Mouse (Mus musculus) right cerebral cortex, postnatal 10 days (tissue): ENCODE data around the gene Olfr1415.
"Not testable (repeated sequence)": the region's sequence is repeated elsewhere in the genome, so short reads cannot be mapped to it uniquely, and the experiment has no call there.

Experiments
- DNase-seq, 2 experiments: peaks; one replicate each; pipeline ENCODE4 v3.0.0; 2021; ENCODE audit warnings: low spot score in 2 of 2

The Olfr1415 gene

DNA sequence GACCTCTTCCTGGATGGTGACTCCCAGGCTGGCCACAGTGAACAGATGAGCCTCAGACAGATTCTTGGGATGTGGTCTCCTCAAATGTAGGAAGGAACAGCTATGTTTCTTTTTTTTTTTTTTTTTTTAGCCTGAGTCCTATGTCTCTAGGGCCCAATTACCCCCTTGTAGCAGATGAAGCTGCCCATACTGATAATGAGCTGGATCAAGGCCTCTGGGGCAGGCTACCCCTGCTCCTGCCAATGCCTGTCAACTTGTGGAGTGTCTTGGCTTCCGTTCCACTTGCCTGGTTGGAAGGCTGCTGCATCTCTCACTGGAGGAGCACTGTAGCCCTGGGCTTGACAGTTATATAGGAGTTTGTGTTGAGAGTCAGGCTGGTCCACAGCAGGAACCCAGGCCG lies at the start of gene Olfr1415:
Olfr1415 (minus strand) TSS at position 101 of the 400 bp plus-strand sequence.
- DNase-seq = no peak

DNA sequence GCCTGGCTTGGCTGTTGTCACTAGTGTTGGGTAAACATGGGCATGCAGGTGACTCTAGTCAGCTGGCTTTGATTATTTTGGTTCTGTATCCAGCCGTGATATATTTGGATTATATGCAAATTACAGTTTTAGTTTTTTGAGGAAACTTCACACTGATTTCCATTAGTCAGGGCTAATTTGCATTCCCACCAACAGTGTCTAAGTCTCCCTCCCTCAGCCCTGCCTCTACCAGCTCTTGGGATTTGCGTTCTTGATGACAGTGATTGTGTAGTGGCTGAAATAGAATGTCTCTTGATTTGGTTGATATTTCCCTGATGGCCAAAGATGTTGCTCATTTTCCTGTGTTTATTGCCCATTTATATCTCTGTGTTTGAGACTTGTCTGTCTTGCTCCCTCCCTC lies 43.2 kb upstream of the Olfr1415 start:
- DNase-seq = no peak

DNA sequence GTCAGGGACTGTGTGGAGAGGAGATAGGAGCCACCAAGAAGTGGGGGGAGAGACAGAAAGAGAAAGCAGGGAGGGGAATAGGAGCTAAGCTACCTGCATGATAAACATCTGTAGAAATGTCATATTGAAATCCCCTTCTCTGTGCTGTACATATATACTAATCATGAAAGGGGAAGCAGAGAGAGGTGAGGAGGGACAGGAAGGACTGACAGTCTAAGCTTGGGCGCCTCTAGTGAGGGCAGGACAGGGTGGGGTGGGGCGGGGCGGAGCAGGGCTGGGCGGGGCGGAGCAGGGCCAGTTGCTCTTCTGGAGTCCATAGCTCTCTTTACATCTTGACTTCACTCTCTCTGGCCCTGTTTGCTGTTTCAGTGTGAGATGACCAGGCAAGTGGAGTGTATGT lies 41.1 kb upstream of the Olfr1415 start:
- no peak for DNase-seq

DNA sequence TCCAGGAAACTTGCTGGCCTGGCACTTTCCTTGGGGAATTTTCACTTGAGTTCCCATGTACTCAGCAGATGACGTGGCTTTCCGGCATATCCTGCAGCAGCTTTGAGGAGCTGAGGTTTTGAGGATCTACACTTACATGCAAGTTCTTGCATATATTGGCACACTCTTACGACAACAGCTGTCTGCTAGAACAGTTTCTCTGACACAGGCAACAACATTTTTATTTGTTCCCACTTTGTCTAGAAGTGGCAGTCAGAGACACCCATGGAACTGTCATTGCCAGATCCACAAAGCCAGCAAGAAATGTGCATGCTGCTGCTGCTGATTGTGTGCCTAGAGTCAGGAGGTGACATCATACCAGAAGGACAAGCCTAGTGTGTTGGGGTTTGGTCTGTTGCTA lies 27.9 kb upstream of the Olfr1415 start:
- DNase-seq = no peak

DNA sequence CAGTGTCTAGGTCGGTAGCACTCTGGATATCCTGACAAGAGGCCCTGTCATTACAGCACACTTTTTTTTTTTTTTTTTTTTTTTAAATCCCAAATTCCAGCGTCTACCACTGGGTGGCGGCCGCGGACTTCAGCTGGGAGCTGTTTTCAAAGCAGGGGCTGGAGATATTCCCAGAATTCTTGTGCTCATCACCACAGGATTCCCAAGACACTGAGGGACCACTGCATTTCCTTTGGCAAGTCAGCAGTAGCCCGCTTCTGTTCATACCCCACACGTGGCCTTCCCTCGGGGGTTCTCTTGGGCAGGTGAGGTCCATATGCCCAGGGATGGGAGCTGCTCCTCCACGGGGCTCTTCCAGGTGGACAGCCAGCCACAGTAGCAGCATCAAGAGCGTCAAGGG lies 25.5 kb upstream of the Olfr1415 start:
- DNase-seq = peak; percentile 55 to 69

DNA sequence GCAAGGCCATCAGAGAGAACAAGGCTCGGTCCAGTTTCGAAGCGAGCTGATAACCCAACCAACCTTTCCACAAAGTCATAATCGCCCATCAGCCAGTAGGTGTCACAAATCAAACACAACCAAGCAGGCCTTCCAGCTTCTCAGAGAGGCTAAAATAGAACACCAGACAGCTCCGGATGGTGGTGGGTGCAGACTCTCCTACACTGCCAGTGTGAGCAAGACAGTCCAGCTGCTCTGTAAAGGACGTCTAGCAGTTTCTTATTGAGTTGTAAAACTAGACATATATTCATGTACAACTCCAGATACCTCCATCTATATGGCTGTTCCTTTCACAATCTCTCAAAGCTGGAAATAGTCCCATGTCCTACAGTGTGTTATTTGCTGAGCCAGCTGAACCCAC lies 23.1 kb upstream of the Olfr1415 start:
- DNase-seq = peak; percentile 46 to 70

DNA sequence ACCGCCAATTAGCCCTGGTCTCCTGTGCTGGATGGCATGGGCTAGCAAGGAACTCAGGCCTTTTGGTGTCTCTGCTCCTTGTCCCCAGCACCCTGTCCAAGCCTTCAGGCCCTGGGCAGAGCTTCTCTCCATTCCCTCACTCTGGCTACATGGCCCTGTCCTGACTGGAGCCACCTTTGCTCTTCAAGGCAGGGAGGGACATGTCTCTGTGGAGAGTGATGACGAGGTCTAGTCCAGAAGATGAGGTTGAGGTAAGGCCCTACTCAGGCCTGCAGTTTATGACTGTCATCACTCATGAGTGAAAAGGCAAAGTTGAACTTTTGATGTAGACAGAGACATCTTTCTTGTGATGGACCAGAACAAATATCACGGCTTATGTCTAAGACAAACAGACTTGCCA lies 22.7 kb upstream of the Olfr1415 start, which contains the start of gene Olfr1414:
Olfr1414 (minus strand) TSS at position 101 of the 400 bp plus-strand sequence.
- DNase-seq = no peak

DNA sequence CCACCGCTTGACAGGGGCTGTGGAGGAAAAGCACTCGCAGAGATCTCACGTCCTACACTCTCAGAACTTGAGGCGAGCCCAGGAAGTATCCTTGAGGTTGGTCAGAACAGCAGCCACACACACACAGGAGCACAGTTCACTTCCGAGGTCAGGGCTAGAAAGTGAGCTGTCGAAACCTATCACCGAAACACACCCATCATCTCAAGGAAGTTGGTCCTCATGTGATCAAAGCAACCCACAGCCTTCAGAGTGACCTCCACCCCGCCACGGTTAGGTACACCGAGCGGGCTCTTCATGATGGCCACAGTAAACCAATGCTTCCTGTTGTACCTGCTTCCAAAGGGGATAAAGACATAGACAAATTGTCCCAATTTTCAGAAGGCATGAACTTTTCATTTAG lies 19.5 kb upstream of the Olfr1415 start:
- DNase-seq = no peak

DNA sequence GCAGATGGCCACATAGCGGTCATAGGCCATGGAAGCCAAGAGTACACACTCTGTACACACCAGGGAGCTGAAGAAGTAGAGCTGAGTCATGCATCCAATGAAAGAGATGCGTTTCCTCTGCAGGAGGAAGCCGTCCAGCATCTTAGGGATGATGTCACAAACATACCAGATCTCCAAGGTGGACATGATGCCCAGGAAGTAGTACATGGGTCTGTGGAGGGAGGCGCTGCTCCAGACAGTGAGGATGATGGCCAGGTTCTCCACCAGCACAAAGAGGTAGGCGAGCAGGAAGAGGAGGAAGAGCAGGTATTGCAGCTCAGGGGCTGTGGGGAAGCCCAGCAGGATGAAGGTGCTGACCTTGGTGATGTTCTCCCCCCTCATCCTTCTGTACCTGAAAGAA lies 15.7 kb upstream of the Olfr1415 start:
- DNase-seq = not testable (repeated sequence)

DNA sequence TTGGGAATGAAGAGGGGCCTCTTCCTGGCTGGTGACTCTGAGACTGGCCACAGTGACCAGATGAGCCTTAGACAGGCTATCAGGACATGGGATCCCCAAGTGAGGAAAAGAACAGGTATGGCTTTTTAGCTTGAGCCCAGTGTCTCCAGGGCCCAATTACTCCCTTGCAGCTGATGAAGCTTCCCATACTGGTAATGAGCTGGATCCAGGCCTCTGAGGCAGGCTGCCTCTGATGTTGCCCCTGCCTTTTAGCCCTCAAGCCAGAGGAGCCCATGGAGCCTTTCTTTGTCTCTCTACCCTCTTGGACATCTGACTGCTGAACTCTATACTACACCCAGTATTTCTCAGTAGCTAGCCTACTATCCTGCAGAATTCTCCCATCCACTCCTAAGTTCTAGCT lies 10.9 kb downstream of the Olfr1415 start, which contains the start of gene Olfr1416:
Olfr1416 (minus strand) TSS at position 101 of the 400 bp plus-strand sequence.
- DNase-seq = no peak

DNA sequence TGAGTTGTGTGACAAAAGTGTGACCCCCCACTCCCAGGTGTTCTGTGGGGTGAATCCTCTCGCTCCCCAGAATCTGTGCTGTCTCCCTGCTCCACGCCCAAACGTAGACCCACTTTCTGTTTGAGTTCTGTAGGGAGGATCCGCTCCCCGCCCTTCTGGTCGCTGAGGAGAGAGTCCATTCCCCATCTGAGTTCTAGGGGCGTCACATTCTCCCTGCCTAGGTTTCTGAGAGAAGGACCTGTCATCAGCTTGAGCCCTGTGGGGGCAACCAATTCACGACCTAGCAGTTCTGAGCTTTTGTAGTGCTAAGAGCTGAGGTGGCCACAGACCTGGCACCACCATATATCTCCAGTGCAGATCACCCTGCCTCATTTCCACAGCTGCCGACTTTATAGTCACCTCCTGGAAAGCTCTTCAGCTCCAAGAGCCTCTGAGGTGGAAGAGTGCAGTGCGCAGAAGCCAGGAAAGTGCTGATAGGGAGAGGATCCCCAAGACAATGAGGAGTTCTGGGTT lies 21.8 kb downstream of the Olfr1415 start:
- DNase-seq = no peak

DNA sequence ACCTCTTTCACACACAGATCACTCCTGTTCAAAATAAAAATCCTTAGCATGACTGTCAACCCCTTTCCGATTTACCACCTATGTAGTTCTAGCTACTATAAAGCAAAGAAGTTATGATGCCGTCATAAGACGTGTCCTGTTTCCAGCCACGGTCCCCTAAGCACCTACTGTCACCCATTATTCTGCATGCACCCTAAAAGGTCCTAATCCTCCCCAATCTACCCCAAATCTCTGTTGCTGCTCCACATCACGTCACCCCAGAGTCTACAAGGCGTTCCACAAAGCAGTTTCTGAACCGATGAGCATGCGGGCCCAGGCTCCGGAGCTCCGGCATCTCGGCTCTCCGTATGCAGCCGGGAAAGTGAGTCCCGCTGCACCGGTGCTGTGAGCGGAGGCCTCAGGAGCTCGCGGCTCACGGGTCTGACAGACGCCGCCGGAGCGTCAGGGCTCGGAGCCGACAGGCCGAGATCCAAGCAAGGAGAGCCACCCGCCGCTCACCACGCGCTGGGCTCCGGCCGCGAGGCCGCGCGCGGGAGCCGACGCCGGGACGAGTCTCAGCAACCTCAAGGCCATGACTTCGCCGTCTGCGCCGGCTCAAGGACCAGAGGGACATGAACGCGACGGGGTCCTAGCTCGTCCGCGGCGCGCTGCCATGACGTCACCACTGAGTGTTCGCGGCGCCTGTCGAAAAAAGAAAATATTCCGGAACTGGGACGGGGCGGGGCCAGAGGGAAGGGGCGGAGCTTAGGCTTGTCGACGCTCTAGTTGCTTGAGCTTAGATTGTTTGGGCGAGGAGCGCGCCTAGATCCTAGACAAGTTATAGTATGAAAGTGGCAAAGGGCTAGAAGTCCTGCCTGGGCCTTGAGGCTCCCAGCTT lies 22.5 kb downstream of the Olfr1415 start, which contains the start of gene Ndufa10:
Ndufa10 (minus strand) TSS at position 696 of the 877 bp plus-strand sequence.
- DNase-seq = peak; percentile 93 to 95

DNA sequence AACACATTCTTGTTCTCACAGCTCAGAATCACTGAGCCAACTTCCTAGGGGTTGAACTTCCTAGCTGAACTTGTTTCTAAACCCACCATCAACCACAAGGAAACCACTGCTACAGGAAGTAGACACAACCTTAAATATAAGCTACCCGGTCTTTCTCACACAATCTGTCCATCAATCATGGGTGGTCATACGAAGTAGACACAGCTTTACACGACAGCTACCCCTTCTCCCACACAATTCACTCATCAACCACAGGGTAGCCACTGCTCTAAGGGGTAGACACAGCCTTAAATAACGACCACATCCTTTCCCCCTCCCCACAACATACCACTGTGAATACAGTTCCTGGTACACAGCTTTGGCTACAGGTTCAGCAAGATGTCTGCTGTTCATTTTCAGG lies 27.0 kb downstream of the Olfr1415 start:
- no peak for DNase-seq

DNA sequence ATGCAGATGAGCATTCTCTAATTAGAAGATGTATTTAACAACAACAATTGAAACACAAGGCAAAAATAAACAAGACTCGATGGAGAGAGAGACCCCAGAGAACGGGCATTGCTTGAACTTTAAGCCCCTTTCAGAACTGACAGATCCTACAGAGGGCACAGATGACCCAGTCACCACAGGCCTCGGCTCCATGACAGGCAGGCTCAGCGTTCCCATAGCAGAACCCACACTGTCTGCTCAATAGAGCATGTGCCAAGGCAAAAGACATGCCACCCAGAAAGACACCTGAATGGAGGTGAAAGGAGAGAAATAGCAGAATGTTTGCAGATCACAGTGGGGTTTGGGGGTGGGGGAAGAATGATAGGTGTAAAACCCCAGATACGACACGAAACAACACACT lies 37.5 kb downstream of the Olfr1415 start:
- DNase-seq = no peak

DNA sequence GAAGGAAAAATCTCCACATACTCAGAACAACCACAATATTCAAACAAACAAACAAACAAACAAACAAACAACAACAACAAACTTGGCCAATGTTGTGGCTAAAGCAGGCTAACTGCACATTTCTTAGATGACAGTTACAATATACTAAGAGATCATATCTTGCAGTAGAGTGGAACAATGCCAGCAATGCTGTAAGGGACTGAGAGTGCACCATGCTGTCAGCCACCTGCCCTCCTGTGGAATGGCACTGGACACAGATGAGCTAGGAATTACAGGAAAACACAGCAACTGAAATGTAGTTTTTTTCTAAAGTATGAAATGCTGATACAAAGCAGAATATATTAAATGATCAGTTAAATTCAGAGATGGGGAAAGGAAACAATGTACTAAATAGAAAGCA lies 38.1 kb downstream of the Olfr1415 start:
- no peak for DNase-seq

DNA sequence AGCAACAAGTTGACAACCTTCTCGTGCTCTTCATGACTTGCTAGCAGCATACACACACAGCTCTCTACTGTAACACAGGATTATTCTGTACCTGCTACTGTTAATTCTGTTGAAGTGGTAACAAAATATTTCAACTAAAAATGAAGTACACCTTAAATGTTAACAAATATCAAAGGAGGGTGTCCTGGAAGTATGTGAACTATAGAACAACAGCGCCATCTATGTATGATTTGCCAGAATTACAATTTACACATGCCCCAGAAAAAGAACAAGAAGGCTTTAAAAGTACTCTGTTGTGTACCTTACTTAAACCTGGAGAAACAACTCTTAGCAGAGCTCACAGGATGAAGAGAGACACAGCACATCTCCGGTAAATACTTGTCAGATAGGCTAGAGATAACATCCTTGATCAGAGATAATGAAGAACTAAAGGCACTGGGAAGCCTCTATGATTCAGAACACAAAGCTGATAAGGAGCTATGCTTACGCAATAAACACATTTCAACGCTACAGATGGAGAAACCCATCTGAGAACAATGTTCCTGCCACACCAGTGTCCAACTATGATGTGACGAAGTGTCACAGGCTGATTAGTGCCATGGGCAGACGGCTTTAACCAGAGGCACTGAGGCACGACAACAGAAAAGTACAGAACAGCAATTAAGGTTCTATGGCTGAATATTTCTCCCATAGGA lies 42.0 kb downstream of the Olfr1415 start:
- no peak for DNase-seq

DNA sequence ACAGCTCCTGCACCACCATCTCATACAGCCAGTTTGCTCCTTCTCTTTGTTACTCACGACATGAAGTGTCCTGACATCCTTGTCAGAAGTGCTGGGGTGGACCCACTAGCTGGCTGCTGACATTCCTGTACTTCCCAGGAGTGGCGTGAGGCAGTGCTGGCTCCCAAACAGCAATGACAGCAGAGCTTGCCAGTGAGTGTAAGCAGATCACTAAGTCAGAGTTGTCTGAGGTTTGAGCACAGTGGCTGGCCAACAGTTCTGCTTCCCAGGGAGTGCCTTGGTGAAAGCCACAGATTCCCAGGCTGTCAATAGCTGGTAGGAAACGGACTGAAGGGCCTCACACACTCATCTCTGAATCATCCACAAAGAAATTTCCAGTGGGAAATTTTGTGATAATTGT lies 47.6 kb downstream of the Olfr1415 start:
- DNase-seq = no peak

DNA sequence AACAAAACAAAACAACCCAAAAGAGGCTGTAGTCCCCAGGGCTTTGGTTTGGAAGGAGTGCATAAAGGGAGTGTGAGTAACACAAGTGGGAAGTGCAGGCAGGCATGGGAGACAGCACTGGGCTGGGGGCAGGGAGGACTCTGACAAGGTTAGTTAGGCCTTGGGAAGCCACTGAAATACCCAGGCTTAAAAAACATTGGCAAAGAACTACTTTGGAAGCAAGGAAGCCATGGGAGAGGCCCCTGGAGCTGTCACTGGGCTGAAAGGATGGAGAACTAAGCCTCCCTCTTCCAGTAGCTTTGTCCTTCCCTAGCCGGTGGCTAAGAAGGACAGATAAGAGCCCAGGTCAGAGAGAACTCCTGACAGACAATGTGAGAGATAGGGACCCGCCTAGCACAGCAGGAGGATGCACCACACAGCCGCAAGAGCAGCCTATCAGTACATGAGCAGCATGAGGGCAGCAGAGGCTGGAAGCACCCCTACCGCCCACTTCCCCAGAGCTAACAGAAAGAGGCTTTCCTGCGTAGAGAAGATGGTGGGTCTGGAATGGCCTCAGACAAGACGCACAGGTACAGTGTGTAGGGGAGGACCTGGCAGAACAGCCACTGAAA lies 54.3 kb downstream of the Olfr1415 start:
- DNase-seq = no peak

DNA sequence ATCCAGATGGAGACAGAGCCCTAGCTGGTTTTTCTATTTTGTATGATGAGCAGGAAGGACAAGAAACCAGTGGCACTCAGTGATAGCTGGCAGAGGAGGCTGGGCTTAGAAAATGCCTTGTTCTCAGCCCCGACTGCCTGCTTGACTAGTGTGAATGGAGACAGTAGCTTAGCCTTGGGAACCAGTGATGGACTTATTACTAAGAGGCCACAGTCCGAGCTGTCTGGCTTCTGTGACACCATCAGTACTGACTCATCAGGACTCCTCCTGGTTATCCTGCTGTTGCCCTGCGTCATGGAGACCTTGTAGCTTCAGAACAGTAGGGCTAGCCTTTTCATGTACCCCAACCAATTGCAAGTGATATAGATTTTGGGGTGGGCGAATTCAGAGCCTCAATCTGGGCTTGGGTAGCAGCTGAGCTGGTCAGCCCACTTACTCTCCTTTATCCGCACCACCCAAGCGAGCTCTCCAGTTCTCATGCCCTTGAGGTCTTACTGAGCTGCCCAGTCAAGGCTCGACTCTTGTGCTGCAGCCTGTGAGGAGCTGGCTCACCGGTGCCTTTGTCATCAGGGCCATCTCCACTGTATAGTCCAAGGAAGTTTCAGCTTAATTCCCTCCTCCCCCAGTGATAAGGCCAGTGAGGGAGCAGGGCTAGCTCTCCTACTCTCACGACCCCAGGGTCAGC lies 55.7 kb downstream of the Olfr1415 start:
- DNase-seq = no peak
